Mouse (Mus musculus) hindbrain, embryonic 11.5 days (tissue): ENCODE results near the gene Olfr307. TPM values are rescaled to one million over a fixed set of nuclear protein-coding genes. Genes with fewer than 3 reads are reported as not detected.
"Not testable (repeated sequence)": the region's sequence is repeated elsewhere in the genome, so short reads cannot be mapped to it uniquely, and the experiment has no call there.

Experiments
- ATAC-seq: fragments of 200-750 bp; cut with Nextera tagmentation; 2 replicates; pipeline ENCODE4 v1.8.0; 2017; ENCODE audit warnings: mild to moderate bottlenecking, moderate TSS enrichment, moderate library complexity; ENCODE audit not compliant: low FRiP score
- DNase-seq: peaks from one replicate; pipeline ENCODE4 v3.0.0-alpha.2; 2015; ENCODE audit warnings: low spot score
- H3K27ac ChIP-seq: fragments of 300-500 bp; sonication (generic); 2 replicates; pipeline ENCODE4 v1.5.1; 2014; ENCODE audit warnings: mild to moderate bottlenecking, low read depth, low read length
- H3K27me3 ChIP-seq: fragments of 300-500 bp; sonication (generic); 2 replicates; pipeline ENCODE4 v1.6.1; 2014; ENCODE audit warnings: mild to moderate bottlenecking, low read length, moderate library complexity, mixed read lengths; ENCODE audit not compliant: control insufficient read depth, insufficient read depth
- H3K36me3 ChIP-seq: fragments of 300-500 bp; sonication (generic); 2 replicates; pipeline ENCODE4 v1.6.1; 2014; ENCODE audit warnings: mild to moderate bottlenecking, low read length, moderate library complexity, mixed read lengths; ENCODE audit not compliant: control insufficient read depth, insufficient read depth
- H3K4me1 ChIP-seq: fragments of 300-500 bp; sonication (generic); replicated peaks from 2 replicates; pipeline ENCODE4 v1.6.1; 2014; ENCODE audit warnings: low read length, mixed read lengths; ENCODE audit not compliant: control insufficient read depth, insufficient read depth
- H3K4me2 ChIP-seq: fragments of 300-500 bp; sonication (generic); replicated peaks from 2 replicates; pipeline ENCODE4 v1.6.1; 2014; ENCODE audit warnings: mild to moderate bottlenecking, low read depth, low read length
- H3K4me3 ChIP-seq: fragments of 300-500 bp; sonication (generic); 2 replicates; pipeline ENCODE4 v1.5.1; 2014; ENCODE audit warnings: low read depth, low read length
- H3K9ac ChIP-seq: fragments of 300-500 bp; sonication (generic); 2 replicates; pipeline ENCODE4 v1.6.1; 2014; ENCODE audit warnings: low read depth, low read length
- H3K9me3 ChIP-seq: fragments of 300-500 bp; sonication (generic); 2 replicates; pipeline ENCODE4 v1.6.1; 2016; ENCODE audit warnings: low read length; ENCODE audit not compliant: control insufficient read depth
- WGBS: fragments of 180-500 bp; shearing (Covaris S2); extraction: QIAGEN DNeasy Blood & Tissue Kit; methylation state at CpG from one replicate; pipeline ENCODE4 v1.1.7; 2014; 5-methylcytosine and 5-hydroxymethylcytosine counted together
- polyA plus RNA-seq: library from polyadenylated mRNA; unstranded; fragments of >200 nt; fragmentation: Nextera tagmentation; extraction: Ambion mirVana; gene quantifications from 2 replicates; pipeline ENCODE4 v1.2.1, GENCODE M21; 2014

The Olfr307 gene
- not detected in 2 replicates for polyA plus RNA-seq

DNA sequence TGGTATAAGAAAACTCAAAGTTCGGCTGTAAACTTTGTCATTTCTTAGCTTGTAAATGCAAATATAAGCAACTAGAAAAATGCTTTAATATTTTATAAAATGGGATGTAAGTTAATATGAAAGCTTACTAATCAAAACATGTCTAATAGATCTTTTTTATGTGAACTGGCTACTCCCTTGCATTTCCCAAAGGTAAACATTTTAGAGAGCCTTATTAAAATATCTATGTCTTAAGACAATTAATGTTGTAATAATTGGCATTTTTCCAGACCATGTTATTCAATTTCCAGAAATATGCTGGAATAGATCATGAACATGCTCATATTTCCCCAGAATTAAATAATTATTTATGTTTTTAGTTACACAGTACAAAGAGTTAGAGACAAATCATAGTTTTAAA is at the start of gene Olfr307:
Olfr307 (minus strand) TSS at position 101 of the 400 bp plus-strand sequence.
- no peak within 1 kb of the TSS for H3K27ac ChIP-seq
- no peak within 1 kb of the TSS for H3K4me3 ChIP-seq
- H3K36me3 ChIP-seq, result no peaks in the 10 kb centered on the region
- H3K9me3 ChIP-seq, result no peaks in the 10 kb centered on the region
- WGBS, result 80% methylated on average over 1 of the region's 1 CpGs
- H3K4me1 ChIP-seq, result no peaks in the 10 kb centered on the region
- H3K27me3 ChIP-seq, result no peaks in the 10 kb centered on the region
- no peak within 1 kb of the TSS for H3K9ac ChIP-seq
- no peak within 1 kb of the TSS for H3K4me2 ChIP-seq
- DNase-seq, result no peak
- ATAC-seq, result no peak

DNA sequence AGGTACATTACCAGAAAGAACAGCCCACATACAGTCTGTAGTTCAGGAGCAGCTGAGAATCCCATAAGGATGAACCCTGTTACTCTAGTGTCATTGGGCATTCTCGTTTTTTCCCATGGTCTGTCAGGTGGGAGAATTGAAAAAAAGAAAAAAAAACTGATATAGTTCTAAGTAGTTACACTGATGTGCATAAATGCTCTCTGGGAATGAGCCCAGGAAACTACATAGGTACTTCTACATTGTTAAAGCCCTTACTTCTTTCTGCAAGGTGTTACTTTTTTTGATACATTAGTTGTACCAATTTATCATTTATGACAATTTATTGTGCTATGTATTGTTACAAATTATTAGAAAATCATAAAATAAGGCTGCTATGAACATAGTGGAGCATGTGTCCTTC is 49.2 kb upstream of the Olfr307 start, which contains the start of gene Olfr304:
Olfr304 (minus strand) TSS at position 101 of the 400 bp plus-strand sequence.
- WGBS, result 63% methylated on average over 1 of the region's 1 CpGs
- no peak within 1 kb of the TSS for H3K4me3 ChIP-seq
- H3K4me1 ChIP-seq, result no peaks in the 10 kb centered on the region
- H3K9me3 ChIP-seq, result no peaks in the 10 kb centered on the region
- no peak within 1 kb of the TSS for H3K4me2 ChIP-seq
- DNase-seq (no peak), ATAC-seq (no peak)
- H3K9ac ChIP-seq, result no peak within 1 kb of the TSS
- H3K36me3 ChIP-seq, result no peaks in the 10 kb centered on the region
- no peaks in the 10 kb centered on the region for H3K27me3 ChIP-seq
- no peak within 1 kb of the TSS for H3K27ac ChIP-seq

DNA sequence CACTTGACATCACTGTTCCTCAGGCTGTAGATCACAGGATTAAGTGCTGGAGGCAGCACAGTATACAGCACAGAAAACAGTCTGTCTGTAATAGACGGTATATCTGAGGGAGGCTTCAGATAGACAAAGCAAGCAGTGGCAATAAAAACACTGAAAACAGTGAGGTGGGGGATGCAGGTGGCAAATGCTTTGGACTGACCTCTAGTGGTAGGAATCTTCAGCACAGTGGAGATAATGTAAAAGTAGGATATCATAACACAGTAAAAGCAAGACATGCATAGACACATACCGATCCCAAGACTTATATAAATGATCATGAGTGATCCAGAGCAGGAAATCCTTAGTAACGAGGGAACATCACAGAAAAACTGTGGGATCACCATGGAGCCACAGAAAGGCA is 48.4 kb upstream of the Olfr307 start:
- H3K4me2 ChIP-seq, result no peak overlapping the region
- H3K9me3 ChIP-seq, result no peaks in the 10 kb centered on the region
- ATAC-seq (no peak), DNase-seq (no peak)
- H3K4me1 ChIP-seq, result no peaks in the 10 kb centered on the region
- H3K36me3 ChIP-seq, result no peaks in the 10 kb centered on the region
- H3K27me3 ChIP-seq, result no peaks in the 10 kb centered on the region
- no peak overlapping the region for H3K27ac ChIP-seq
- H3K9ac ChIP-seq, result no peak overlapping the region
- 78% methylated on average over 3 of the region's 3 CpGs for WGBS
- no peak overlapping the region for H3K4me3 ChIP-seq

DNA sequence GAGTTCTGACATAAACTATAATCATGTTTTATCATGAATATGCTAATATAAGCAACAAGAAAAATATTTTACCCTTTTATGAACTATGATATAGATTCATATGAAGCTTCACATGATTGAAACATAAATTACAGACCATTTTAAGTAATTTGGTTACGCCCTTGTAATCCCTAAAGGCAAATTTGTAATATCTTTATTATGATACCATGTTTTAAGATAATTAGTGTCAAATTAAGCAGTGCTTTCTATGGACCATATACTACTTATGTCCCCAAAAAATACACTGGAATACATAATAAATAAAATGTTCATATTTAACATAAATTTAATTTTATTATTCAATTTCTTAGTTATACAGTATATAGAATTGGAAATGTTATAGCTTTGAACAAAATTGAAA is 29.4 kb upstream of the Olfr307 start, which contains the start of gene Olfr305:
Olfr305 (minus strand) TSS at position 101 of the 400 bp plus-strand sequence.
- no peaks in the 10 kb centered on the region for H3K4me1 ChIP-seq
- whole genome bisulfite sequencing, result 87% methylated on average over 1 of the region's 1 CpGs
- H3K27ac ChIP-seq, result no peak within 1 kb of the TSS
- no peak within 1 kb of the TSS for H3K4me3 ChIP-seq
- H3K27me3 ChIP-seq, result no peaks in the 10 kb centered on the region
- H3K9me3 ChIP-seq, result no peaks in the 10 kb centered on the region
- ATAC-seq (no peak), DNase-seq (no peak)
- H3K36me3 ChIP-seq, result no peaks in the 10 kb centered on the region
- no peak within 1 kb of the TSS for H3K9ac ChIP-seq
- H3K4me2 ChIP-seq, result no peak within 1 kb of the TSS

DNA sequence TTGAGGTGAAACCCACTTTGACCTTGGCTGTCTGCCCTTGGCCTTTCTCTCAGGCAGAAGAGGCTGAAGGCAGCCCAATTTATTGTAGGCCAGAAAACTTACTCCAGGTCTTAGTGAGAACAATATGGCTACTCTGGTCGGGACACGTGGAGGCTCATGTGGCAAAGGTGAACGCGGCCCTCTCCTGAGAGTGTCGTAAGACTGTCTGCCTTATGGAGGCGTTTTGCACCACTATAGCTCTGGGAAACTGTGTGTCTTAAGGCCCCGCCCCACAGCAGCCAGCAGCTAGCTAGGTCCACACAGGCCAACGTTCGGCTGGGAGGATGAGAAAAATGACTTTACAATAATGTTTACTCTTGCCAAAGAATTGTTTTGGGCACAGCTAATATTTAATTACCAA is 8.9 kb upstream of the Olfr307 start:
- H3K4me3 ChIP-seq, H3K27me3 ChIP-seq, H3K4me2 ChIP-seq, ATAC-seq, H3K9me3 ChIP-seq, DNase-seq, H3K27ac ChIP-seq, H3K36me3 ChIP-seq, H3K4me1 ChIP-seq, H3K9ac ChIP-seq: not testable (repeated sequence)
- WGBS, result 89% methylated on average over 9 of the region's 9 CpGs

DNA sequence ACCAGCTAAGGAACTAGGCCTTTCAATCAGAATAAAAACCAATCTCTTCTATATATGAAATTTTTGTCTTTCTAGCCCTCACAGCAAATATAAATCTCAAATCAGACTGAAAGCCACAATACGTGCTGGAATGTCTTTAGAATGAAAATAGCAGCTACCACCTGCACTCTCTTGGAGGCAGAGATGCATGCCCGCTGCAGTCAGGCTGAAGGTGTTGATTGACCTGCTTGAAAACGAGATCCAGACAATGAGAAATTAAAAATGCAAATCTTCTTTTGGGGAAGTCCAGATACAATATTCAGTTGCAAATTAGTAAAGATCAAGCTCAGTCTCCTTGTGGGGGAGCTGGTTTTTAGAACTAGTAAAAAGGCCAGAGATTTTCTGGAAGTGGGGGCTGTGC is 6.9 kb upstream of the Olfr307 start:
- Histone ChIP-seq H3K4me1 (no peaks in the 10 kb centered on the region), H3K36me3 (no peaks in the 10 kb centered on the region), H3K9me3 (no peaks in the 10 kb centered on the region), H3K27ac (no peak overlapping the region), H3K27me3 (no peaks in the 10 kb centered on the region), H3K4me2 (no peak overlapping the region), H3K4me3 (no peak overlapping the region), H3K9ac (no peak overlapping the region)
- DNase-seq, result no peak
- no peak for ATAC-seq
- 71% methylated on average over 3 of the region's 3 CpGs for WGBS

DNA sequence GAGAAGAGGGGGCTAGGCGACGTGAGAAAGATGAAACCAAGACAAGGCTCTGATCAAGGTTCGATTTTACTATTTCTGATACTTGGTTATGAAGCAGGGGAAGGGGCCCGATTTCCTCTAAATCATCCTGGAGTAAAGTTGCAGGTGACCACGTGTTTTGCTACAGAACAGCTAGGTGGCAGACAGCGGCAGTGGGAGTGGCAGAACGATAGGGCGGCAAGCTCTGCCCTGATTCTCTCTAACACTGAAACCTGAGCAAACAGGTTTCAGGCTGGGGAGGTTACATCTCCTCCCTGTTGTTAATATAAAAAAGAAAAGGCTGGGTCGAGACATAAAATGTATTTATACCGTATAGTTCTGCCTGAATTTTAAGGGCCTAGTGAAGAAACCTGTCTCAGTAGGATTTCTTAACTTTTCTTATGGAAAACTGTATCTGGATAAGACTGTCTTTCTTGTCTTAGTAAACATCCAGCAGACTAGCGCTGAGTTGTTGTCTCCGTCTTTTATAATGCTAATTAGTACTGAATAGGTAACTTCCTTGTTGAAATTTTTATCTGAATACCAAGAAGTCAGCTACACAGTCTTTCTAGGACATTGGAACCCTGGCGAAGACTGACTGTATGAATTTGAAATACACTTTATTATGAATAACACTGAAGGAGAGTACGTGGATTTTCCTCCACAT is 5.6 kb upstream of the Olfr307 start:
- 80% methylated on average over 14 of the region's 14 CpGs for WGBS
- no peak for ATAC-seq
- no peak overlapping the region for H3K4me2 ChIP-seq
- no peaks in the 10 kb centered on the region for H3K36me3 ChIP-seq
- no peaks in the 10 kb centered on the region for H3K27me3 ChIP-seq
- H3K9ac ChIP-seq, result no peak overlapping the region
- H3K4me3 ChIP-seq, result no peak overlapping the region
- no peaks in the 10 kb centered on the region for H3K4me1 ChIP-seq
- DNase-seq, result no peak
- no peak overlapping the region for H3K27ac ChIP-seq
- no peaks in the 10 kb centered on the region for H3K9me3 ChIP-seq

DNA sequence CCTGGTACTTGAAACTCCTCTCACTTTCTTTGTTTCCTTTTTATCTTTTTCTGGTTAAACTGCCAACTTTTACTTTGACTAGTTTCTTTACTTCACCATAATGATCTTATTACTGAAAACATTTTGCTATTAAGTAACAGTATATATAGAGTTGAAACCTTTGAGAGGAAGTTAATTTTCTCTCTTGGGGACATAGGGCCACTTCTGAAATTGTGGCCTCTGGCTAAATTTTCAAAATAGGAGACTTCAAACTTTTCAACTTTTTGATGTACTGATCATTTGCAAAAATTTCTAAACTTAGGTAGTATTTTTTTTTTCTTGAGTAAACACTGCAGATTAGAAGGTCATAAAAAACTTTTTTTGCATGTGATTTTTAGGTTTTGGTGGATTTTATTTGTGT is 11.9 kb downstream of the Olfr307 start, which contains the start of gene Olfr308:
Olfr308 (minus strand) TSS at position 101 of the 400 bp plus-strand sequence.
- Histone ChIP-seq H3K9ac (no peak within 1 kb of the TSS), H3K4me2 (no peak within 1 kb of the TSS), H3K36me3 (no peaks in the 10 kb centered on the region), H3K27me3 (no peaks in the 10 kb centered on the region), H3K4me3 (no peak within 1 kb of the TSS), H3K27ac (no peak within 1 kb of the TSS), H3K9me3 (no peaks in the 10 kb centered on the region), H3K4me1 (no peaks in the 10 kb centered on the region)
- no peak for ATAC-seq
- no peak for DNase-seq

DNA sequence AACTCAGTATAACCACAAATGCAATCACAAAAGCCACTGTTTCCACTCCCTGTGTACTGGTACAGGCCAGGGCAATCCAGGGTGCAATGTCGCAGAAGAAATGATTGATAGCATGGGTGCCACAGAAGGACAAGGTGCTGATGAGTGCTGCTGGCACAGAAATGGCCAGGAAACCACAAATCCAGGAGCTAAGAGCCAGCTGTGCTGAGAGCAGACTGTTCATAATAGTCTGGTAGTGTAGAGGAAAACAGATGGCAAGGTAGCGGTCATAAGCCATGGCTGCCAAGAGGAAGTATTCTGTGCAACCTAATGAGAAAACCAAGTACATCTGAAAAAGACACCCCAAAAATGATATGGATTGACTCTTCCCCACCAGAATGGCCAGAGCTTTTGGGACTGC is 16.1 kb downstream of the Olfr307 start:
- ATAC-seq (no peak), DNase-seq (no peak)
- no peaks in the 10 kb centered on the region for H3K36me3 ChIP-seq
- H3K4me3 ChIP-seq, result no peak overlapping the region
- H3K9ac ChIP-seq, result no peak overlapping the region
- H3K27ac ChIP-seq, result no peak overlapping the region
- no peaks in the 10 kb centered on the region for H3K4me1 ChIP-seq
- H3K9me3 ChIP-seq, result no peaks in the 10 kb centered on the region
- no peaks in the 10 kb centered on the region for H3K27me3 ChIP-seq
- H3K4me2 ChIP-seq, result no peak overlapping the region
- WGBS, result 98% methylated on average over 2 of the region's 2 CpGs
